Mouse (Mus musculus) hindbrain, embryonic 10.5 days (tissue): ENCODE data around the gene Rps11. TPM values are rescaled to one million over a fixed set of nuclear protein-coding genes. Genes with fewer than 3 reads are reported as not detected.
"Not testable (repeated sequence)": the region's sequence is repeated elsewhere in the genome, so short reads cannot be mapped to it uniquely, and the experiment has no call there.

Source experiments
- DNase-seq: peaks from one replicate; pipeline ENCODE4 v3.0.0-alpha.2; 2017; ENCODE audit warnings: low spot score
- H3K27ac ChIP-seq: fragments of 300-500 bp; sonication (generic); 2 replicates; pipeline ENCODE4 v1.5.1; 2016; ENCODE audit warnings: mild to moderate bottlenecking, moderate library complexity
- H3K27me3 ChIP-seq: fragments of 300-500 bp; sonication (generic); 2 replicates; pipeline ENCODE4 v1.6.1; 2016; ENCODE audit warnings: mild to moderate bottlenecking; ENCODE audit not compliant: poor library complexity, insufficient read depth, severe bottlenecking
- H3K36me3 ChIP-seq: fragments of 300-500 bp; sonication (generic); 2 replicates; pipeline ENCODE4 v1.6.1; 2016; ENCODE audit warnings: mild to moderate bottlenecking, moderate library complexity
- H3K4me1 ChIP-seq: fragments of 300-500 bp; sonication (generic); replicated peaks from 2 replicates; pipeline ENCODE4 v1.6.1; 2016; ENCODE audit warnings: mild to moderate bottlenecking
- H3K4me3 ChIP-seq: fragments of 300-500 bp; sonication (generic); 2 replicates; pipeline ENCODE4 v1.5.1; 2016; ENCODE audit warnings: mild to moderate bottlenecking, moderate library complexity
- H3K9me3 ChIP-seq: fragments of 300-500 bp; sonication (generic); 2 replicates; pipeline ENCODE4 v1.6.1; 2016; ENCODE audit warnings: mild to moderate bottlenecking, moderate library complexity
- WGBS: fragments of 180-500 bp; shearing (Covaris S2); methylation state at CpG from one replicate; pipeline ENCODE4 v1.1.7; 2016; 5-methylcytosine and 5-hydroxymethylcytosine counted together
- polyA plus RNA-seq: library from polyadenylated mRNA; unstranded; fragments of >200 nt; fragmentation: Nextera tagmentation; extraction: Ambion mirVana; gene quantifications from 2 replicates; pipeline ENCODE4 v1.2.1, GENCODE M21; 2016

Rps11 gene
- polyA plus RNA-seq, 1 experiment from 2014 or later, result 1,526 TPM

GRCm38 (mm10) chr7:45107052-45107645 is 17.1 kb downstream of the Rps11 start:
- Histone ChIP-seq H3K9me3 (no peaks in the 10 kb centered on the region), H3K27ac (peak overlapping the region; percentile 62), H3K4me1 (peaks cover 37% of the 10 kb centered on the region), H3K27me3 (no peaks in the 10 kb centered on the region), H3K4me3 (no peak overlapping the region), H3K36me3 (no peaks in the 10 kb centered on the region)
- DNase-seq, result no peak
- WGBS, result 48% methylated on average over 5 of the region's 5 CpGs

DNA sequence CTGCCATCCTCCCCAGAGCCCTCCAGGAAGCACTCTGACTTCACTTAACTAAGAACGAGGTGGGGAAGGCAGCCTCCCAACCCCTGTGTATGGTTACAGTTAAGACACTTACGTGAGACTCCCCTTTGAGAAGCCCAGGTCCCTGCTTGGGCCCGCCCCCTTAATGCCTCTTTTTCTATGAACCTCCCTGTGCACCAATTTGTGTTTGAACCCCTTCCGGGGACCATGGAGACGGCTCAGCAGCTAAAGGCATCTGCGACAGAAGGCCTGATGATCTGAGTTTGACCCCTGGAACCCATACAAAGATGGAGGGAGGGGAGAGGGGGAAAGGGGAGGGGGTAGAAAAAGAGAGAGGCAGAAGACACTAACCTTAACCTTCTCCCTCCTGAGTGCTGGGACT is 17.8 kb downstream of the Rps11 start:
- Histone ChIP-seq H3K36me3 (no peaks in the 10 kb centered on the region), H3K4me3 (0 out of 2 replicates have a peak overlapping the region, but pooled peaks have one; percentile 4), H3K9me3 (no peaks in the 10 kb centered on the region), H3K27ac (peak overlapping the region; percentile 62), H3K4me1 (peaks cover 37% of the 10 kb centered on the region), H3K27me3 (no peaks in the 10 kb centered on the region)
- peak; percentile 59 for DNase-seq
- 28% methylated on average over 6 of the region's 6 CpGs for WGBS

- Histone ChIP-seq H3K9me3 (no peaks in the 10 kb centered on the region), H3K4me1 (peaks cover 37% of the 10 kb centered on the region), H3K36me3 (no peaks in the 10 kb centered on the region), H3K27ac (peak overlapping the region; percentile 23; the same call in 1 of the 2 replicates), H3K4me3 (no peak overlapping the region), H3K27me3 (no peaks in the 10 kb centered on the region)
- 87% methylated on average over 8 of the region's 8 CpGs for WGBS
- DNase-seq, result no peak
These were observed 18.7 kb downstream of the Rps11 start for GRCm38 (mm10) chr7:45105491-45105890.

DNA sequence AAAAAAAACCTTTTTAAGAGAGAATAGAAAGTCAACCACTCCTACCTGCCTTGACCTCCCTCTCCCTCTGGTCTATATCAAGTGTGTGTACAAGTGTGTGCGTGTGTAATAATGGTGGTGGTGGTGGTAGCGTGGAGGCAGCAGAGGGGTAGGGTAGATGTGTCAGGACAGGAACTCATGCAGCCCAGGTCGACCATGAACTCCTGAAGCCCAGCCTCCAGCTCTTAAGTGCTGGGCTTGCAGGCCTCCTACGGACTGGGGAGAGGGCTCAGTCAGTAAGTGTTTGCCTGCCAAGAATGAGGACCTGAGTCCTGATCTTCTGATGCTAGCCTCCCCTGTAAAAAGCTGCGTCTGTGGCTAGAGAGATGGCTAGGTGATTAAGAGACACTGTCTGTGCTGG is 19.3 kb downstream of the Rps11 start:
- Histone ChIP-seq H3K4me1 (peaks cover 37% of the 10 kb centered on the region), H3K36me3 (no peaks in the 10 kb centered on the region), H3K9me3 (no peaks in the 10 kb centered on the region), H3K27me3 (no peaks in the 10 kb centered on the region), H3K27ac (no peak overlapping the region; the same call in 1 of the 2 replicates), H3K4me3 (no peak overlapping the region)
- 87% methylated on average over 5 of the region's 5 CpGs for WGBS
- no peak for DNase-seq

GRCm38 (mm10) chr7:45103652-45104180 is 20.5 kb downstream of the Rps11 start, which contains the start of gene Fcgrt:
Gene Fcgrt (minus strand): TSS chr7:45103851.
- H3K9me3 ChIP-seq, result no peaks in the 10 kb centered on the region
- no peak for DNase-seq

GRCm38 (mm10) chr7:45102940-45103585 is 21.2 kb downstream of the Rps11 start:
- peak overlapping the region; percentile 11; the same call in 1 of the 2 replicates for H3K4me3 ChIP-seq
- WGBS, result 81% methylated on average over 9 of the region's 9 CpGs
- no peak for DNase-seq

More at GRCm38 (mm10) chr7:45103652-45104180, 20.5 kb downstream of the Rps11 start, which contains the start of gene Fcgrt:
- Histone ChIP-seq H3K4me1 (peaks cover 37% of the 10 kb centered on the region), H3K27ac (peak within 1 kb of the TSS; percentile 70), H3K36me3 (no peaks in the 10 kb centered on the region), H3K4me3 (peak within 1 kb of the TSS; percentile 11; the same call in 1 of the 2 replicates), H3K27me3 (no peaks in the 10 kb centered on the region)
- WGBS, result 73% methylated on average over 7 of the region's 7 CpGs

GRCm38 (mm10) chr7:45102441-45102840 is 21.8 kb downstream of the Rps11 start:
- Histone ChIP-seq H3K4me1 (peaks cover 37% of the 10 kb centered on the region), H3K27ac (no peak overlapping the region)

More at GRCm38 (mm10) chr7:45102940-45103585, 21.2 kb downstream of the Rps11 start:
- Histone ChIP-seq H3K27ac (peak overlapping the region; percentile 70), H3K27me3 (no peaks in the 10 kb centered on the region), H3K4me1 (peaks cover 37% of the 10 kb centered on the region), H3K9me3 (no peaks in the 10 kb centered on the region), H3K36me3 (no peaks in the 10 kb centered on the region)

GRCm38 (mm10) chr7:45100046-45100445 is 24.2 kb downstream of the Rps11 start:
- no peak overlapping the region for H3K4me3 ChIP-seq
- no peaks in the 10 kb centered on the region for H3K36me3 ChIP-seq
- H3K9me3 ChIP-seq, result no peaks in the 10 kb centered on the region
- 95% methylated on average over 6 of the region's 6 CpGs for WGBS
- H3K4me1 ChIP-seq, result peaks cover 20% of the 10 kb centered on the region
- DNase-seq, result no peak
- H3K27ac ChIP-seq, result no peak overlapping the region
- no peaks in the 10 kb centered on the region for H3K27me3 ChIP-seq

More at GRCm38 (mm10) chr7:45102441-45102840, 21.8 kb downstream of the Rps11 start:
- Histone ChIP-seq H3K9me3 (no peaks in the 10 kb centered on the region), H3K4me3 (no peak overlapping the region), H3K27me3 (no peaks in the 10 kb centered on the region), H3K36me3 (no peaks in the 10 kb centered on the region)
- 88% methylated on average over 11 of the region's 11 CpGs for WGBS
- DNase-seq, result no peak

GRCm38 (mm10) chr7:45098541-45099240 is 25.5 kb downstream of the Rps11 start:
- WGBS, result 88% methylated on average over 8 of the region's 8 CpGs
- H3K36me3 ChIP-seq, result no peaks in the 10 kb centered on the region
- H3K4me1 ChIP-seq, result peaks cover 14% of the 10 kb centered on the region
- no peaks in the 10 kb centered on the region for H3K27me3 ChIP-seq
- no peaks in the 10 kb centered on the region for H3K9me3 ChIP-seq
- H3K27ac ChIP-seq, result no peak overlapping the region
- H3K4me3 ChIP-seq, result no peak overlapping the region
- no peak for DNase-seq

DNA sequence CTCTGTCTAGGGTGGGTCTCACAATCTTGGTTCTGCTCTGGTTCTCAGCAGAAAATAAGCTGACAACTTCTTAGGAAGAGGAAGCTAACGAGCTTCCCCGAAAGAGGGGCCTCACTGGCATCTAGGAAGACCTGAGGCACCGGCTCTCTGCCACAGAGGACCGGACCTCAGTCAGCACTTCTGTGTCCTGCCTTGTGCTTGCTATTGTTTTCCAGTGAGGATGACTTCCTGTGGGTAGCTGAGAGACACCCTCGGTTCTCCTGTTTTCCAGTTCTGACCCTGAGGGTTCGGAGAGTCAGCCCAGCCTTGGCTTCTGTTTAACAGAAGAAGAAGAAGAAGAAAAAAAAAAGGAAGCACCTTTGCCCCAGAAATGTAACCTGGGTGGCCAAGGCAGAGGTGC is 26.8 kb downstream of the Rps11 start:
- Histone ChIP-seq H3K4me3 (no peak overlapping the region), H3K27ac (no peak overlapping the region), H3K9me3 (no peaks in the 10 kb centered on the region), H3K27me3 (no peaks in the 10 kb centered on the region), H3K36me3 (no peaks in the 10 kb centered on the region), H3K4me1 (peaks cover 15% of the 10 kb centered on the region)
- WGBS, result 72% methylated on average over 6 of the region's 6 CpGs
- DNase-seq, result no peak

DNA sequence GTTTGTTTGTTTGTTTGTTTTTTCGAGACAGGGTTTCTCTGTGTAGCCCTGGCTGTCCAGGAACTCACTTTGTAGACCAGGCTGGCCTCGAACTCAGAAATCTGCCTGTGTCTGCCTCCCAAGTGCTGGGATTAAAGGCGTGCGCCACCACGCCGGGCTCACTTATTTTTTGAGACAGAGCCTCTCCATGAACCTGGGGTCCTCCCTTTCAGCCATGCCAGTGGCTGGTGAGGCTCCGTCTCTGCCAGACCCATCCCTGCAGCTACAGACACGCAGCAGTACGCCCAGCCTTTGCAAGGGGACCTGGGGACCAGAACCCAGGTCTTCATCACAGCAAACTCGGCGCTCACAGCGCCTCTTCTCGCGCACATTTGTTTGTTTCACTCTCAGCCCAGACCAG is 28.3 kb downstream of the Rps11 start:
- H3K9me3 ChIP-seq, H3K36me3 ChIP-seq, DNase-seq, H3K27ac ChIP-seq, H3K4me3 ChIP-seq, H3K27me3 ChIP-seq: not testable (repeated sequence)
- H3K4me1 ChIP-seq, result peaks cover 27% of the 10 kb centered on the region
- 93% methylated on average over 14 of the region's 14 CpGs for WGBS

DNA sequence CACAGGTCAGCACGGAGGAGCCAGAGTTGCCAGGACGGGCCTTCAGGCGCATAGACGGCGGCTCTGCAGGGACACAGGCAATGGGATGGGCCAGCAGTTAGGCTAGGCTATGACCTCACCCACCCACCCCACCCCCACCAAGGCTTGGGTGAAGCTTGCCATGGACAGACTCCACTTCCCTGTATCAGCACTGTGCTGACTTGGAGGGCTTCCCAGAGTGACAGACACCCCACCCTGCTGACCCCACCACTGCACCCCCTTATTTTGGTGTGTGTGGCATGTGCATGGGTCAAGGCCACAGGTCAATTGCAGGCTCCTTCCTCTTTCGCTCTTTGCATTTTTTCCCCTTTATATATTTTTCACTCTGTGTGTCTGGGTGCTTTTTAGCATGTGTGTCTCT is 28.9 kb downstream of the Rps11 start:
- 86% methylated on average over 6 of the region's 6 CpGs for WGBS
- no peak overlapping the region for H3K4me3 ChIP-seq
- 0 out of 2 replicates have a peak overlapping the region, but pooled peaks have one; percentile 29 for H3K27ac ChIP-seq
- H3K36me3 ChIP-seq, result no peaks in the 10 kb centered on the region
- DNase-seq, result no peak
- no peaks in the 10 kb centered on the region for H3K9me3 ChIP-seq
- peaks cover 11% of the 10 kb centered on the region for H3K27me3 ChIP-seq
- H3K4me1 ChIP-seq, result peaks cover 33% of the 10 kb centered on the region
